29 mouse cellular contexts compared by ENCODE assay signal in genomic region chr1:149948066-149948825, GRCm38 (mm10). TPM values are rescaled to one million over a fixed set of nuclear protein-coding genes. Genes with fewer than 3 reads are reported as not detected.
DNase-seq lines count a peak whose midpoint lies in the region; ATAC-seq and TF ChIP-seq lines count a peak whose summit lies in the region.
"Had no signal": no experiment of that assay in that cellular context is flagged by ENCODE, and none has a peak within 500 bp of the region (broad histone marks: within the 10 kb centered on the region; RNA-seq: fewer than 3 reads in every experiment).

No protein-coding gene starts in this region.

- DNase-seq in liver, embryonic 11.5 days (ENCODE audit: low spot score) = no peak
- no peak for DNase-seq in liver
- no peak for DNase-seq in liver, embryonic 13.5 days
- no peak for DNase-seq in thymus, postnatal 4 days
- DNase-seq in layer of hippocampus, postnatal 36 days = no peak
- no peak for DNase-seq in layer of hippocampus, postnatal 25 days (ENCODE audit: extremely low spot score in 1 of 2, low spot score in 1 of 2)
- DNase-seq: adrenal gland, postnatal 25 days; cerebellum, adult 18-20 months; cerebellum, postnatal 10 days; gastrocnemius, postnatal 25 days; heart, adult 2 months; kidney, adult 11 months; kidney, postnatal 14 days; layer of hippocampus, adult 9-11 months; lung, adult 2 months; lung, postnatal 10 days; retina, postnatal 1 day; right cerebral cortex, postnatal 14 days had no signal

- no peak for TF ChIP-seq CTCF in bone marrow macrophage, adult 2 months (IDR thresholded peaks at IDR 0.05; ENCODE audit: low read depth, low read length)

- peak; percentile 60 for ATAC-seq in liver, embryonic 11.5 days (replicated peaks; ENCODE audit: low FRiP score)
- peak; percentile 70 for ATAC-seq in liver, embryonic 13.5 days (ENCODE audit: low read depth)
- ATAC-seq in megakaryocyte-erythroid progenitor cell, adult 5-6 weeks (replicated peaks; ENCODE audit: low FRiP score, low TSS enrichment, poor library complexity, severe bottlenecking) = peak; percentile 47; the same call in 1 of the 2 replicates
- ATAC-seq: forebrain, embryonic 14.5 days; inflammation-experienced regulatory T-cells, adult 6 months; midbrain, embryonic 15.5 days had no signal

- 54% methylated on average over 8 of the region's 8 CpGs for WGBS in liver, embryonic 11.5 days
- WGBS in liver, embryonic 13.5 days (ENCODE audit: insufficient replicate concordance) = 32% methylated on average over 8 of the region's 8 CpGs

- TF ChIP-seq POLR2A in bone marrow macrophage, adult 2 months (IDR thresholded peaks at IDR 0.05; ENCODE audit: borderline replicate concordance, low read depth, low read length) = no peak

- H3K4me3 ChIP-seq in liver, embryonic 11.5 days (ENCODE audit: low read depth, low read length) = no peak overlapping the region
- no peak overlapping the region for H3K4me3 ChIP-seq in bone marrow macrophage, adult 2 months (ENCODE audit: insufficient read depth, low read length)
- no peak overlapping the region for H3K4me3 ChIP-seq in liver, embryonic 13.5 days (replicated peaks)
- H3K4me3 ChIP-seq: heart, adult 2 months; heart, embryonic 12.5 days; hindbrain, embryonic 10.5 days; hindbrain, embryonic 15.5 days; limb, embryonic 13.5 days; midbrain, embryonic 15.5 days; neural tube, embryonic 15.5 days; stomach, embryonic 15.5 days had no signal

- no peak overlapping the region for H3K9ac ChIP-seq in liver, embryonic 11.5 days (ENCODE audit: low read depth, low read length)
- no peak overlapping the region for H3K9ac ChIP-seq in liver, embryonic 13.5 days
- H3K9ac ChIP-seq: heart, embryonic 12.5 days; hindbrain, embryonic 15.5 days; limb, embryonic 13.5 days; midbrain, embryonic 15.5 days; neural tube, embryonic 15.5 days; stomach, embryonic 15.5 days had no signal

- no peaks in the 10 kb centered on the region for H3K27me3 ChIP-seq in liver, embryonic 11.5 days (replicated peaks; ENCODE audit: control insufficient read depth, insufficient read depth, low read length)
- no peaks in the 10 kb centered on the region for H3K27me3 ChIP-seq in liver, embryonic 13.5 days
- H3K27me3 ChIP-seq: heart, embryonic 12.5 days; hindbrain, embryonic 15.5 days; limb, embryonic 13.5 days; midbrain, embryonic 15.5 days; neural tube, embryonic 15.5 days; stomach, embryonic 15.5 days had no signal

- H3K36me3 ChIP-seq in liver, embryonic 11.5 days (ENCODE audit: control insufficient read depth, insufficient read depth, low read length) = no peaks in the 10 kb centered on the region
- H3K36me3 ChIP-seq in liver, embryonic 13.5 days = no peaks in the 10 kb centered on the region
- H3K36me3 ChIP-seq: heart, embryonic 12.5 days; hindbrain, embryonic 10.5 days; hindbrain, embryonic 15.5 days; limb, embryonic 13.5 days; midbrain, embryonic 15.5 days; neural tube, embryonic 15.5 days; stomach, embryonic 15.5 days had no signal

- H3K27ac ChIP-seq in liver, embryonic 11.5 days (ENCODE audit: low read depth, low read length) = peak overlapping the region; percentile 38; the same call in 1 of the 2 replicates
- peak overlapping the region; percentile 66 for H3K27ac ChIP-seq in bone marrow macrophage, adult 2 months (ENCODE audit: insufficient read depth, low read depth, low read length)
- peak overlapping the region; percentile 29; the same call in 1 of the 2 replicates for H3K27ac ChIP-seq in liver, embryonic 13.5 days
- H3K27ac ChIP-seq: heart, adult 2 months; hindbrain, embryonic 10.5 days; hindbrain, embryonic 15.5 days; limb, embryonic 13.5 days; midbrain, embryonic 15.5 days; neural tube, embryonic 15.5 days; stomach, embryonic 15.5 days had no signal

- no peaks in the 10 kb centered on the region for H3K9me3 ChIP-seq in liver, embryonic 11.5 days (ENCODE audit: control insufficient read depth, low read length)
- no peaks in the 10 kb centered on the region for H3K9me3 ChIP-seq in liver, embryonic 13.5 days (replicated peaks)
- H3K9me3 ChIP-seq: heart, embryonic 12.5 days; hindbrain, embryonic 10.5 days; hindbrain, embryonic 15.5 days; limb, embryonic 13.5 days; midbrain, embryonic 15.5 days; neural tube, embryonic 15.5 days; stomach, embryonic 15.5 days had no signal

- peaks cover 13% of the 10 kb centered on the region; the same call in 1 of the 2 replicates for H3K4me1 ChIP-seq in liver, embryonic 11.5 days (replicated peaks; ENCODE audit: control insufficient read depth, insufficient read depth, low read length)
- peaks cover 57% of the 10 kb centered on the region for H3K4me1 ChIP-seq in bone marrow macrophage, adult 2 months (ENCODE audit: control insufficient read depth, insufficient read depth, low read length)
- peaks cover 23% of the 10 kb centered on the region for H3K4me1 ChIP-seq in liver, embryonic 13.5 days (replicated peaks)
- H3K4me1 ChIP-seq: heart, embryonic 12.5 days; hindbrain, embryonic 10.5 days; hindbrain, embryonic 15.5 days; limb, embryonic 13.5 days; midbrain, embryonic 15.5 days; neural tube, embryonic 15.5 days; stomach, embryonic 15.5 days had no signal

- H3K4me2 ChIP-seq in liver, embryonic 11.5 days = peak overlapping the region; percentile 28; the same call in 1 of the 2 replicates
- no peak overlapping the region for H3K4me2 ChIP-seq in liver, embryonic 13.5 days
- H3K4me2 ChIP-seq: heart, embryonic 12.5 days; hindbrain, embryonic 15.5 days; limb, embryonic 13.5 days; midbrain, embryonic 15.5 days; neural tube, embryonic 15.5 days; stomach, embryonic 15.5 days had no signal

RNA-seq across cellular contexts. Expression of gene Pla2g4a, which starts 12.8 kb away (rescaled TPM):
- polyA plus RNA-seq in liver, embryonic 11.5 days (2014; fragmentation: Nextera tagmentation; extraction: Ambion mirVana) = 23.6 and 27.3 TPM in 2 replicates
- polyA plus RNA-seq in bone marrow macrophage, adult 2 months (2012; ENCODE audit: insufficient read depth, insufficient read length, missing spikeins) = 12.5 and 27.1 TPM in 2 replicates
- polyA plus RNA-seq in liver, embryonic 13.5 days (2015; fragmentation: Nextera tagmentation; extraction: Ambion mirVana) = 11.0 and 12.4 TPM in 2 replicates
- 14.5 and 16.9 TPM in 2 replicates for total RNA-seq in megakaryocyte-erythroid progenitor cell, adult 5-6 weeks (2014; fragmentation: Nextera tagmentation)
- total RNA-seq in megakaryocyte-erythroid progenitor cell, adult 5-6 weeks (2017) = 80.7 and 82.2 TPM in 2 replicates
- total RNA-seq in layer of hippocampus, postnatal 36 days (2021) = 1 to 10 TPM; 1.4 to 2.8 TPM
- total RNA-seq in layer of hippocampus, postnatal 25 days (2021) = 1 to 10 TPM; 2.0 to 2.6 TPM

Comparison
In these comparisons a context has a peak if more than half of its experiments do, and no peak if none do; other contexts are left out.
1. RNA of gene Pla2g4a, which starts 12.8 kb away (total RNA-seq): 14.5 to 82.2 TPM in megakaryocyte-erythroid progenitor cell, adult 5-6 weeks; 1.4 to 2.8 TPM in layer of hippocampus, postnatal 36 days and 2.0 to 2.6 TPM in layer of hippocampus, postnatal 25 days; every median in the first group is over 4 times any median in the second.
2. Peak in every context shown above with its lines, with median percentiles within 50 percentile points of each other: ATAC-seq and H3K27ac ChIP-seq.